Comparison of ENCODE assay signal across 13 mouse cellular contexts in the genomic region with DNA sequence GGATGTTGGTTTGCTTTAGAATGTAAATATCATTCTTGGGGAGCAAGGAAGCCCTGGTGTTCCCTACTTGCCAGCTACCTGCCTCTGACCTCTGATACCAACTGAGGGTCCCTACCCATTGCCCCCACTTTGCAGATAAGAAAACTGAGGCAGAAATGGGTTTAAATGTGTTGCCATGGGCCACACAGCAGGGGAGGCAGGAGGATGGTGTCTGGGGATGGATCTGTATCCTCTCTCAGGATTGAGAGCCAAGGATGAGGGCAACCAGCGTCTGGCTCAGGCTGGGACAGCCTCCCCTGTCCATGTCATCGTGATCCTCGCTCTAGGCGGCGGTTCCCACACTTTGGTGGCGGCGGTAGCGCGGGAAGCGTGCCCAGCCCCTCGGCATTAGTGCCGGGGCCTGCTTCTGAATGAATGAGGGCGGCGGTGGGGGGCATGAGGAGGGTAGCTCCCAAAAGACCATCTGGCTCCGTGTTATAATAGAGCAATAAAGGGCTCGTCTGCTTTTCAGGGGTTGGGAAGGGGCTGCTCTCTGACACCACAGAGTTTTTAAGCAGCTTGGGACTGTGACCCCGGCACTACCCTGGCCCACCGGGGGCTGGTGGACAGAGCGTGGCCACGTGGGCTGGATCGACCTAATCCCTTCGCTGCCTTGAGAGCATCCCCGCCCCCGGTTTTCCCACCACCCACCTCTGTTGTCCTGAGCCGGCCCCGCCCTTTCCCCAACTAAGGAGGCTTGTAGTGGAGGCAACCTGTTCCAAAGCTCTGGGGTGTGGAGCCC. TPM values are rescaled to one million over a fixed set of nuclear protein-coding genes. Genes with fewer than 3 reads are reported as not detected.
DNase-seq lines count a peak whose midpoint lies in the region; ATAC-seq lines count a peak whose summit lies in the region.
"Had no signal": no experiment of that assay in that cellular context is flagged by ENCODE, and none has a peak within 500 bp of the region (broad histone marks: within the 10 kb centered on the region; RNA-seq: fewer than 3 reads in every experiment).

No protein-coding gene starts in this region.

- H3K4me3 ChIP-seq in intestine, embryonic 14.5 days (ENCODE audit: low read depth, low read length): no peak overlapping the region
- no peak overlapping the region for H3K4me3 ChIP-seq in intestine, embryonic 15.5 days (replicated peaks)
- H3K4me3 ChIP-seq in forebrain, embryonic 11.5 days (ENCODE audit: low read depth, low read length): 0 out of 2 replicates have a peak overlapping the region, but pooled peaks have one; percentile 6
- H3K4me3 ChIP-seq in limb, embryonic 11.5 days (ENCODE audit: low read depth, low read length): no peak overlapping the region
- H3K4me3 ChIP-seq in neural tube, embryonic 14.5 days (ENCODE audit: low read depth, low read length): no peak overlapping the region
- H3K4me3 ChIP-seq: heart, embryonic 13.5 days had no signal

- no peak for DNase-seq in intestine, embryonic 14.5 days (ENCODE audit: low spot score)
- DNase-seq in forebrain, embryonic 11.5 days (ENCODE audit: low spot score): peak; percentile 90
- DNase-seq in limb, embryonic 11.5 days (ENCODE audit: low spot score): no peak
- no peak for DNase-seq in thymus, postnatal 0 days (ENCODE audit: low spot score)
- DNase-seq in lung, postnatal 36 days: no peak
- no peak for DNase-seq in urinary bladder, postnatal 25 days (ENCODE audit: low spot score)
- DNase-seq: kidney, postnatal 25 days; right cerebral cortex, postnatal 14 days had no signal

- H3K9me3 ChIP-seq in intestine, embryonic 14.5 days (ENCODE audit: control insufficient read depth, low read length): no peaks in the 10 kb centered on the region
- no peaks in the 10 kb centered on the region for H3K9me3 ChIP-seq in intestine, embryonic 15.5 days
- H3K9me3 ChIP-seq in forebrain, embryonic 11.5 days (ENCODE audit: control insufficient read depth, low read length): no peaks in the 10 kb centered on the region
- no peaks in the 10 kb centered on the region for H3K9me3 ChIP-seq in limb, embryonic 11.5 days (ENCODE audit: control insufficient read depth, low read length)
- no peaks in the 10 kb centered on the region for H3K9me3 ChIP-seq in neural tube, embryonic 14.5 days (ENCODE audit: control insufficient read depth, low read length)
- H3K9me3 ChIP-seq: heart, embryonic 13.5 days had no signal

- H3K9ac ChIP-seq in intestine, embryonic 14.5 days (ENCODE audit: low read length): no peak overlapping the region
- H3K9ac ChIP-seq in intestine, embryonic 15.5 days: no peak overlapping the region
- peak overlapping the region; percentile 17; the same call in 1 of the 2 replicates for H3K9ac ChIP-seq in forebrain, embryonic 11.5 days (ENCODE audit: low read length)
- H3K9ac ChIP-seq in limb, embryonic 11.5 days (ENCODE audit: low read length): no peak overlapping the region
- H3K9ac ChIP-seq in neural tube, embryonic 14.5 days (replicated peaks; ENCODE audit: low read depth, low read length): 0 out of 2 replicates have a peak overlapping the region, but pooled peaks have one; percentile 12
- H3K9ac ChIP-seq: heart, embryonic 13.5 days had no signal

- no peak for ATAC-seq in intestine, embryonic 14.5 days (replicated peaks; ENCODE audit: low FRiP score, low TSS enrichment, low read depth)
- ATAC-seq in intestine, embryonic 15.5 days: no peak; the same call in 1 of the 2 replicates
- peak; percentile 81 for ATAC-seq in forebrain, embryonic 11.5 days (replicated peaks; ENCODE audit: low FRiP score)
- ATAC-seq in limb, embryonic 11.5 days (ENCODE audit: insufficient number of reproducible peaks, low FRiP score, low TSS enrichment, low read depth): no peak
- ATAC-seq in neural tube, embryonic 14.5 days (ENCODE audit: low read depth): peak; percentile 36; the same call in 1 of the 2 replicates
- ATAC-seq: CD4-positive, CD25-positive, alpha-beta regulatory T cell, adult 4 months had no signal

- no peaks in the 10 kb centered on the region for H3K36me3 ChIP-seq in intestine, embryonic 14.5 days (ENCODE audit: control insufficient read depth, insufficient read depth, low read length)
- no peaks in the 10 kb centered on the region for H3K36me3 ChIP-seq in intestine, embryonic 15.5 days
- no peaks in the 10 kb centered on the region for H3K36me3 ChIP-seq in forebrain, embryonic 11.5 days (ENCODE audit: control insufficient read depth, insufficient read depth, low read length)
- H3K36me3 ChIP-seq in limb, embryonic 11.5 days (ENCODE audit: control insufficient read depth, insufficient read depth, low read length): no peaks in the 10 kb centered on the region
- H3K36me3 ChIP-seq in neural tube, embryonic 14.5 days (ENCODE audit: control insufficient read depth, insufficient read depth, low read length): no peaks in the 10 kb centered on the region
- H3K36me3 ChIP-seq: heart, embryonic 13.5 days had no signal

- no peak overlapping the region for H3K27ac ChIP-seq in intestine, embryonic 14.5 days (ENCODE audit: low read depth)
- H3K27ac ChIP-seq in intestine, embryonic 15.5 days: no peak overlapping the region
- H3K27ac ChIP-seq in forebrain, embryonic 11.5 days (ENCODE audit: low read depth, low read length): peak overlapping the region; percentile 9; the same call in 1 of the 2 replicates
- no peak overlapping the region for H3K27ac ChIP-seq in limb, embryonic 11.5 days (replicated peaks; ENCODE audit: low read depth, low read length)
- H3K27ac ChIP-seq in neural tube, embryonic 14.5 days (ENCODE audit: low read depth, low read length): no peak overlapping the region
- H3K27ac ChIP-seq: heart, embryonic 13.5 days had no signal

- H3K4me2 ChIP-seq in intestine, embryonic 14.5 days (ENCODE audit: low read length): 0 out of 2 replicates have a peak overlapping the region, but pooled peaks have one; percentile 20
- H3K4me2 ChIP-seq in intestine, embryonic 15.5 days (replicated peaks): no peak overlapping the region
- peak overlapping the region; percentile 39 for H3K4me2 ChIP-seq in forebrain, embryonic 11.5 days (ENCODE audit: low read depth, low read length, severe bottlenecking)
- H3K4me2 ChIP-seq in limb, embryonic 11.5 days (ENCODE audit: low read depth, severe bottlenecking): peak overlapping the region; percentile 10; the same call in 1 of the 2 replicates
- H3K4me2 ChIP-seq in neural tube, embryonic 14.5 days (ENCODE audit: low read depth, low read length): peak overlapping the region; percentile 21
- H3K4me2 ChIP-seq: heart, embryonic 13.5 days had no signal

- peaks cover 75% of the 10 kb centered on the region for H3K27me3 ChIP-seq in intestine, embryonic 14.5 days (replicated peaks; ENCODE audit: control insufficient read depth, insufficient read depth, low read length)
- H3K27me3 ChIP-seq in intestine, embryonic 15.5 days (replicated peaks): peaks cover 81% of the 10 kb centered on the region
- H3K27me3 ChIP-seq in forebrain, embryonic 11.5 days (ENCODE audit: control insufficient read depth, insufficient read depth, low read length): peaks cover 33% of the 10 kb centered on the region
- H3K27me3 ChIP-seq in limb, embryonic 11.5 days (ENCODE audit: control insufficient read depth, insufficient read depth, low read length): peaks cover 57% of the 10 kb centered on the region
- no peaks in the 10 kb centered on the region for H3K27me3 ChIP-seq in neural tube, embryonic 14.5 days (ENCODE audit: control insufficient read depth, insufficient read depth, low read length)

- H3K4me1 ChIP-seq in intestine, embryonic 14.5 days (replicated peaks; ENCODE audit: control insufficient read depth, insufficient read depth, low read length): 0 out of 2 replicates have a peak, but pooled peaks cover 7% of the 10 kb centered on the region
- peaks cover 13% of the 10 kb centered on the region; the same call in 1 of the 2 replicates for H3K4me1 ChIP-seq in intestine, embryonic 15.5 days (replicated peaks)
- H3K4me1 ChIP-seq in forebrain, embryonic 11.5 days (replicated peaks; ENCODE audit: control insufficient read depth, insufficient read depth, low read length): peaks cover 48% of the 10 kb centered on the region
- H3K4me1 ChIP-seq in limb, embryonic 11.5 days (ENCODE audit: control insufficient read depth, insufficient read depth, low read length): peaks cover 6% of the 10 kb centered on the region
- H3K4me1 ChIP-seq in neural tube, embryonic 14.5 days (ENCODE audit: control insufficient read depth, insufficient read depth, low read length): peaks cover 9% of the 10 kb centered on the region

- 5% methylated on average over 26 of the region's 26 CpGs for WGBS in intestine, embryonic 14.5 days
- WGBS in intestine, embryonic 15.5 days: 3% methylated on average over 26 of the region's 26 CpGs
- 2% methylated on average over 26 of the region's 26 CpGs for WGBS in forebrain, embryonic 11.5 days
- 2% methylated on average over 26 of the region's 26 CpGs for WGBS in limb, embryonic 11.5 days
- 0% methylated on average over 26 of the region's 26 CpGs for WGBS in neural tube, embryonic 14.5 days

RNA-seq across cellular contexts. Expression of a gene that starts 8.1 kb away (rescaled TPM):
- polyA plus RNA-seq in intestine, embryonic 14.5 days (2014; fragmentation: Nextera tagmentation; extraction: Ambion mirVana): 1.8 and 2.3 TPM in 2 replicates
- 1.8 and 2.5 TPM in 2 replicates for polyA plus RNA-seq in intestine, embryonic 15.5 days (2015; fragmentation: Nextera tagmentation; extraction: Ambion mirVana)
- 313 and 318 TPM in 2 replicates for polyA plus RNA-seq in forebrain, embryonic 11.5 days (2014; fragmentation: Nextera tagmentation; extraction: Ambion mirVana)
- polyA plus RNA-seq in limb, embryonic 11.5 days (2014; fragmentation: Nextera tagmentation; extraction: Ambion mirVana): 0.49 and 0.60 TPM in 2 replicates
- polyA plus RNA-seq in neural tube, embryonic 14.5 days (2014; fragmentation: Nextera tagmentation; extraction: Ambion mirVana): 40.9 and 60.1 TPM in 2 replicates
- 3.3 and 3.6 TPM in 2 replicates for polyA plus RNA-seq in thymus, postnatal 0 days (2015; fragmentation: Nextera tagmentation; extraction: Ambion mirVana)
- polyA plus RNA-seq: liver, adult 2 months had no signal

RNA-seq across cellular contexts. Expression of a gene that starts 11.3 kb away (rescaled TPM):
- polyA plus RNA-seq in intestine, embryonic 14.5 days (2014; fragmentation: Nextera tagmentation; extraction: Ambion mirVana): 45.4 and 46.7 TPM in 2 replicates
- polyA plus RNA-seq in intestine, embryonic 15.5 days (2015; fragmentation: Nextera tagmentation; extraction: Ambion mirVana): 34.2 and 36.1 TPM in 2 replicates
- 43.1 and 49.1 TPM in 2 replicates for polyA plus RNA-seq in forebrain, embryonic 11.5 days (2014; fragmentation: Nextera tagmentation; extraction: Ambion mirVana)
- 50.0 and 51.4 TPM in 2 replicates for polyA plus RNA-seq in limb, embryonic 11.5 days (2014; fragmentation: Nextera tagmentation; extraction: Ambion mirVana)
- polyA plus RNA-seq in neural tube, embryonic 14.5 days (2014; fragmentation: Nextera tagmentation; extraction: Ambion mirVana): 36.1 and 37.3 TPM in 2 replicates
- polyA plus RNA-seq in thymus, postnatal 0 days (2015; fragmentation: Nextera tagmentation; extraction: Ambion mirVana): 41.5 and 42.9 TPM in 2 replicates

RNA-seq across cellular contexts. Expression of a gene that starts 24.3 kb away (rescaled TPM):
- 1.5 and 1.6 TPM in 2 replicates for polyA plus RNA-seq in intestine, embryonic 14.5 days (2014; fragmentation: Nextera tagmentation; extraction: Ambion mirVana)
- 3.0 and 3.6 TPM in 2 replicates for polyA plus RNA-seq in intestine, embryonic 15.5 days (2015; fragmentation: Nextera tagmentation; extraction: Ambion mirVana)
- polyA plus RNA-seq in forebrain, embryonic 11.5 days (2014; fragmentation: Nextera tagmentation; extraction: Ambion mirVana): 0.61 and 1.4 TPM in 2 replicates
- polyA plus RNA-seq in limb, embryonic 11.5 days (2014; fragmentation: Nextera tagmentation; extraction: Ambion mirVana): 0.77 and 1.3 TPM in 2 replicates
- polyA plus RNA-seq in neural tube, embryonic 14.5 days (2014; fragmentation: Nextera tagmentation; extraction: Ambion mirVana): not detected in 2 replicates
- polyA plus RNA-seq in thymus, postnatal 0 days (2015; fragmentation: Nextera tagmentation; extraction: Ambion mirVana): 5.3 and 6.4 TPM in 2 replicates

RNA-seq across cellular contexts. Expression of a gene that starts 53.7 kb away (rescaled TPM):
- polyA plus RNA-seq in intestine, embryonic 14.5 days (2014; fragmentation: Nextera tagmentation; extraction: Ambion mirVana): 37.1 and 39.8 TPM in 2 replicates
- polyA plus RNA-seq in intestine, embryonic 15.5 days (2015; fragmentation: Nextera tagmentation; extraction: Ambion mirVana): 32.0 and 37.2 TPM in 2 replicates
- 29.4 and 32.0 TPM in 2 replicates for polyA plus RNA-seq in forebrain, embryonic 11.5 days (2014; fragmentation: Nextera tagmentation; extraction: Ambion mirVana)
- polyA plus RNA-seq in limb, embryonic 11.5 days (2014; fragmentation: Nextera tagmentation; extraction: Ambion mirVana): 37.4 and 41.9 TPM in 2 replicates
- 51.9 and 64.7 TPM in 2 replicates for polyA plus RNA-seq in neural tube, embryonic 14.5 days (2014; fragmentation: Nextera tagmentation; extraction: Ambion mirVana)
- polyA plus RNA-seq in thymus, postnatal 0 days (2015; fragmentation: Nextera tagmentation; extraction: Ambion mirVana): 229 and 245 TPM in 2 replicates

Comparison
In these comparisons a context has a peak if more than half of its experiments do, and no peak if none do; other contexts are left out.
1. ATAC-seq: peak in forebrain, embryonic 11.5 days (single experiment) and neural tube, embryonic 14.5 days (single experiment); none in intestine, embryonic 14.5 days (single experiment), intestine, embryonic 15.5 days (single experiment) and limb, embryonic 11.5 days (single experiment).
2. H3K9ac ChIP-seq: peak in forebrain, embryonic 11.5 days (single experiment) and neural tube, embryonic 14.5 days (single experiment); none in intestine, embryonic 14.5 days (single experiment), intestine, embryonic 15.5 days (single experiment) and limb, embryonic 11.5 days (single experiment).